Mouse (Mus musculus): ENCODE results near the gene Dtx3.

- TF ChIP-seq CTCF (IDR thresholded peaks at IDR 0.05; ENCODE audit: control insufficient read depth, insufficient read depth, insufficient replicate concordance, low read depth, low read length) (no peak), POLR2A (IDR thresholded peaks at IDR 0.05; ENCODE audit: control insufficient read depth, low read depth, low read length) (no peak)
Observed at GRCm38 (mm10) chr10:127236541-127236940, 41.0 kb upstream of the Dtx3 start.
